Mouse (Mus musculus) layer of hippocampus, adult 2 months (tissue): ENCODE measurements around the gene Ndufa10. TPM values are rescaled to one million over a fixed set of nuclear protein-coding genes. Genes with fewer than 3 reads are reported as not detected.

Experiments used
- DNase-seq, 2 experiments: peaks; one replicate each; pipeline ENCODE4 v3.0.0; 2022; ENCODE audit warnings: low spot score in 2 of 2
- H3K27ac ChIP-seq: fragments of 200-600 bp; 2 replicates; pipeline ENCODE4 v1.8.1; 2022
- H3K4me3 ChIP-seq: fragments of 200-600 bp; 2 replicates; pipeline ENCODE4 v1.8.1; 2022; ENCODE audit warnings: mild to moderate bottlenecking
- CTCF ChIP-seq: fragments of 200-600 bp; conservative IDR thresholded peaks from 2 replicates; pipeline ENCODE4 v1.8.1; 2022; ENCODE audit warnings: antibody characterized with exemption, mild to moderate bottlenecking, moderate library complexity
- microRNA-seq, 2 experiments: library from miRNA; unstranded; fragments of <30 nt; microRNA quantifications; one replicate each; pipeline ENCODE4 v1.2.0; 2021
- total RNA-seq, 2 experiments: library from RNA; stranded (reverse); gene quantifications; 2 replicates each; pipeline ENCODE4 v1.2.3; 2021

The Ndufa10 gene
- total RNA-seq, 2 experiments from 2014 or later, result 275 to 279 TPM

- no peak for DNase-seq
- H3K27ac ChIP-seq, result no peak overlapping the region
- H3K4me3 ChIP-seq, result no peak overlapping the region
- TF ChIP-seq CTCF, result no peak
Observed at GRCm38 (mm10) chr1:92398601-92399000, 75.1 kb downstream of the Ndufa10 start.

GRCm38 (mm10) chr1:92397511-92398051 is 76.1 kb downstream of the Ndufa10 start:
- no peak for DNase-seq
- no peak for TF ChIP-seq CTCF
- Histone ChIP-seq H3K4me3 (no peak overlapping the region), H3K27ac (no peak overlapping the region)

- H3K27ac ChIP-seq, result no peak overlapping the region
- no peak overlapping the region for H3K4me3 ChIP-seq
- DNase-seq, result no peak
- TF ChIP-seq CTCF, result no peak
Observed at GRCm38 (mm10) chr1:92394279-92394678, 79.4 kb downstream of the Ndufa10 start.

- H3K27ac ChIP-seq, result no peak overlapping the region
- H3K4me3 ChIP-seq, result no peak overlapping the region
- peak in 1 of 2 experiments; percentile 7 for DNase-seq
- TF ChIP-seq CTCF, result no peak
Observed at GRCm38 (mm10) chr1:92393166-92393565, 80.5 kb downstream of the Ndufa10 start.

Small RNA genes lying within 50 kb of the gene (microRNA-seq; reads per million reads assigned to microRNA genes)
- gene Mir6900, result 8.1 to 9.9 reads per million in 2 experiments

Other genes with a start within 250 kb of the Ndufa10 start
- gene Olfr1416, start 11.3 kb upstream of the Ndufa10 start, total RNA-seq, result not detected
- not detected for gene Olfr1415, start 22.2 kb upstream of the Ndufa10 start, total RNA-seq
- not detected for gene Olfr1414, start 44.8 kb upstream of the Ndufa10 start, total RNA-seq
- not detected for gene Olfr1413, start 97.5 kb upstream of the Ndufa10 start, total RNA-seq
- not detected for gene Olfr1412, start 111.9 kb upstream of the Ndufa10 start, total RNA-seq
- not detected for gene Olfr1411, start 120.6 kb upstream of the Ndufa10 start, total RNA-seq
- not detected for gene Olfr1410, start 131.9 kb upstream of the Ndufa10 start, total RNA-seq
- gene Olfr12, start 143.9 kb upstream of the Ndufa10 start, total RNA-seq, result under 1 TPM in 1 of 2 experiments, not detected in 1; 0.08 TPM
- gene Cops9, start 168.1 kb upstream of the Ndufa10 start, total RNA-seq, result 100 to 1,000 TPM; 321 to 335 TPM
- 1 to 10 TPM in 1 of 2 experiments, under 1 TPM in 1; 0.61 to 1.2 TPM for gene Otos, start 175.0 kb upstream of the Ndufa10 start, total RNA-seq